Mouse (Mus musculus) ES-Bruce4 (cell line): Measurements from ENCODE around the gene Lck. TPM values are rescaled to one million over a fixed set of nuclear protein-coding genes. Genes with fewer than 3 reads are reported as not detected.

Experiments
- H3K27ac ChIP-seq: 2 replicates; pipeline ENCODE4 v1.5.1; 2012; ENCODE audit warnings: low read length, inconsistent platforms; ENCODE audit not compliant: insufficient read depth
- H3K27me3 ChIP-seq: 2 replicates; pipeline ENCODE4 v1.6.1; 2012; ENCODE audit warnings: mild to moderate bottlenecking, low read length, inconsistent platforms; ENCODE audit not compliant: control insufficient read depth, poor library complexity, insufficient read depth, severe bottlenecking
- H3K36me3 ChIP-seq: 2 replicates; pipeline ENCODE4 v1.6.1; 2012; ENCODE audit warnings: inconsistent platforms, mild to moderate bottlenecking, low read length, moderate library complexity; ENCODE audit not compliant: control insufficient read depth, poor library complexity, insufficient read depth, severe bottlenecking
- H3K4me1 ChIP-seq: one replicate; pipeline ENCODE4 v1.8.1; 2011; ENCODE audit warnings: low read length; ENCODE audit not compliant: control insufficient read depth, insufficient read depth
- H3K4me3 ChIP-seq: 2 replicates; pipeline ENCODE4 v1.5.1; 2011; ENCODE audit warnings: low read depth, mild to moderate bottlenecking, low read length
- H3K9ac ChIP-seq: 2 replicates; pipeline ENCODE4 v1.6.1; 2012; ENCODE audit warnings: low read depth, mild to moderate bottlenecking, inconsistent platforms; ENCODE audit not compliant: poor library complexity, severe bottlenecking
- H3K9me3 ChIP-seq: replicated peaks from 2 replicates; pipeline ENCODE4 v1.6.1; 2012; ENCODE audit warnings: mild to moderate bottlenecking, low read length, inconsistent platforms; ENCODE audit not compliant: control insufficient read depth, poor library complexity, insufficient read depth, severe bottlenecking
- CTCF ChIP-seq: IDR thresholded peaks from one replicate; pipeline ENCODE4 v1.8.1; 2011; ENCODE audit warnings: low read depth, low read length
- EP300 ChIP-seq: IDR thresholded peaks from 2 replicates; pipeline ENCODE4 v1.6.1; 2011; ENCODE audit warnings: low read depth, low read length; ENCODE audit not compliant: insufficient read depth
- POLR2A ChIP-seq: IDR thresholded peaks from one replicate; pipeline ENCODE4 v1.8.1; 2011; ENCODE audit warnings: low read length; ENCODE audit not compliant: insufficient read depth
- polyA plus RNA-seq: library from polyadenylated mRNA; stranded (reverse); fragments of >200 nt; gene quantifications from 2 replicates; pipeline ENCODE4 v1.2.4, GENCODE M21; 2011; ENCODE audit warnings: low read depth; ENCODE audit not compliant: missing spikeins, insufficient read depth, insufficient read length

Gene Lck
- polyA plus RNA-seq, 1 experiment = 20.1 TPM

- no peak overlapping the region for H3K9ac ChIP-seq
- no peak overlapping the region for H3K4me3 ChIP-seq
- H3K36me3 ChIP-seq = no peaks in the 10 kb centered on the region
- no peaks in the 10 kb centered on the region for H3K27me3 ChIP-seq
- no peak for TF ChIP-seq POLR2A
- TF ChIP-seq EP300 = no peak
- no peak for TF ChIP-seq CTCF
- H3K27ac ChIP-seq = no peak overlapping the region
- peaks cover 2% of the 10 kb centered on the region for H3K4me1 ChIP-seq
- H3K9me3 ChIP-seq = no peaks in the 10 kb centered on the region
Measured at GRCm38 (mm10) chr4:129580347-129580746, 6.9 kb upstream of the Lck start.

- no peaks in the 10 kb centered on the region for H3K36me3 ChIP-seq
- no peak within 1 kb of the TSS for H3K4me3 ChIP-seq
- no peaks in the 10 kb centered on the region for H3K27me3 ChIP-seq
- H3K9me3 ChIP-seq = no peaks in the 10 kb centered on the region
- TF ChIP-seq EP300 = no peak
- H3K4me1 ChIP-seq = no peaks in the 10 kb centered on the region
- no peak within 1 kb of the TSS for H3K9ac ChIP-seq
- H3K27ac ChIP-seq = no peak within 1 kb of the TSS
Measured at GRCm38 (mm10) chr4:129578466-129578865, 5.0 kb upstream of the Lck start, which contains the start of gene Fam167b. Gene Fam167b (minus strand): TSS chr4:129578549.

GRCm38 (mm10) chr4:129577688-129578087, 4.2 kb upstream of the Lck start:
- H3K9me3 ChIP-seq = no peaks in the 10 kb centered on the region
- no peaks in the 10 kb centered on the region for H3K4me1 ChIP-seq
- H3K27ac ChIP-seq = no peak overlapping the region
- H3K36me3 ChIP-seq = no peaks in the 10 kb centered on the region
- no peak overlapping the region for H3K4me3 ChIP-seq
- TF ChIP-seq CTCF (no peak), POLR2A (no peak), EP300 (no peak)
- no peaks in the 10 kb centered on the region for H3K27me3 ChIP-seq
- H3K9ac ChIP-seq = no peak overlapping the region

GRCm38 (mm10) chr4:129576863-129577491, 3.5 kb upstream of the Lck start:
- Histone ChIP-seq H3K27ac (no peak overlapping the region), H3K4me3 (0 out of 2 replicates have a peak overlapping the region, but pooled peaks have one; percentile 18)

GRCm38 (mm10) chr4:129575171-129575844, 1.9 kb upstream of the Lck start:
- TF ChIP-seq CTCF (no peak), EP300 (no peak), POLR2A (no peak)
- H3K9ac ChIP-seq = no peak overlapping the region
- no peaks in the 10 kb centered on the region for H3K36me3 ChIP-seq
- H3K27ac ChIP-seq = no peak overlapping the region
- H3K4me3 ChIP-seq = no peak overlapping the region
- H3K4me1 ChIP-seq = peaks cover 2% of the 10 kb centered on the region
- no peaks in the 10 kb centered on the region for H3K9me3 ChIP-seq
- no peaks in the 10 kb centered on the region for H3K27me3 ChIP-seq

More at GRCm38 (mm10) chr4:129576863-129577491, 3.5 kb upstream of the Lck start:
- no peak for TF ChIP-seq POLR2A
- TF ChIP-seq EP300 = no peak
- TF ChIP-seq CTCF = peak; percentile 75
- no peaks in the 10 kb centered on the region for H3K36me3 ChIP-seq
- no peaks in the 10 kb centered on the region for H3K27me3 ChIP-seq
- H3K4me1 ChIP-seq = no peaks in the 10 kb centered on the region
- no peak overlapping the region for H3K9ac ChIP-seq
- no peaks in the 10 kb centered on the region for H3K9me3 ChIP-seq

- H3K4me3 ChIP-seq = no peak overlapping the region
- no peaks in the 10 kb centered on the region for H3K9me3 ChIP-seq
- TF ChIP-seq CTCF = no peak
- no peak for TF ChIP-seq POLR2A
- TF ChIP-seq EP300 = no peak
- H3K27me3 ChIP-seq = no peaks in the 10 kb centered on the region
- H3K36me3 ChIP-seq = no peaks in the 10 kb centered on the region
- no peak overlapping the region for H3K27ac ChIP-seq
- H3K4me1 ChIP-seq = peaks cover 2% of the 10 kb centered on the region
- no peak overlapping the region for H3K9ac ChIP-seq
Measured at GRCm38 (mm10) chr4:129573093-129573370, 409 bp downstream of the Lck start.
